Mouse (Mus musculus): ENCODE results near the gene H2bfm.

GRCm38 (mm10) chrX:136927031-136927430 lies at the start of gene H2bfm:
- TF ChIP-seq POLR2A (IDR thresholded peaks at IDR 0.05; ENCODE audit: borderline replicate concordance, extremely low read depth, low read depth, low read length): no peak
- TF ChIP-seq CTCF (IDR thresholded peaks at IDR 0.05; ENCODE audit: insufficient read depth, low read length): no peak

Data from lung, adult 2 months (tissue).